Mouse (Mus musculus) frontal cortex, adult 2 months (tissue): ENCODE results near the gene Efhb. TPM values are rescaled to one million over a fixed set of nuclear protein-coding genes. Genes with fewer than 3 reads are reported as not detected.

Source experiments
- DNase-seq, 2 experiments: peaks; one replicate each; pipeline ENCODE4 v3.0.0; 2022; ENCODE audit warnings: low spot score in 1 of 2; ENCODE audit errors: extremely low spot score in 1 of 2
- polyA plus RNA-seq: library from polyadenylated mRNA; depleted of rRNA; stranded (reverse); fragments of >200 nt; gene quantifications from 2 replicates; pipeline ENCODE4 v1.2.3, GENCODE M21; 2012; rRNA removed

Gene Efhb
- polyA plus RNA-seq, 1 experiment, result 0.32 TPM

- no peak for DNase-seq
Observed at GRCm38 (mm10) chr17:53386863-53387262, 76.3 kb downstream of the Efhb start.

DNA sequence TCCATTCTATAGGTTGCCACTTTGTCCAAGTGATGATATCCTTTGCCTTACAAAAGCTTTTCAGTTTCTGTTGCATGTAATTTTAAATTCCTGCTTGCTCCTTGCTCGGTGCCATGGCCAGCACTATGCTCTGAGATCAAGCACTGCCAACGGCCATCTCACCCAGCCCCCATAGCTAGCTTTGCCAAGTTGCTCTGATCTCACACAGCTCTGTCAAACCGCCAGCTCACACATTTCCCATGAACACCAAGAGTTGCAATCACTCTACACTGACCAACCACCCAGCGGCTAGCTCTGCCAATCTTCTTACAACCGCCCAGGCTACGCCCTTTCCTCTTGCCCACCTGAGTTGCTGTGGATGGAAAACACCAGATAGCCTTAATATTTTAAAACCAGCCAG lies 99.0 kb downstream of the Efhb start:
- DNase-seq, result no peak

Other genes with a start within 250 kb of the Efhb start
- gene Rab5a, start 15.9 kb upstream of the Efhb start, polyA plus RNA-seq, result 89.2 and 98.1 TPM in 2 replicates
- 0.06 TPM in 1 of 2 replicates, not detected in the other for gene Pp2d1, start 76.1 kb upstream of the Efhb start, polyA plus RNA-seq
- 15.2 and 15.4 TPM in 2 replicates for gene Kat2b, start 103.5 kb upstream of the Efhb start, polyA plus RNA-seq
- 0.16 and 0.25 TPM in 2 replicates for gene Sgo1, start 226.0 kb upstream of the Efhb start, polyA plus RNA-seq